Mouse (Mus musculus) cerebellum, adult 9-11 months (tissue): ENCODE data around the gene Gm28891.
"Not testable (repeated sequence)": the region's sequence is repeated elsewhere in the genome, so short reads cannot be mapped to it uniquely, and the experiment has no call there.

Source experiments
- DNase-seq: peaks from one replicate; pipeline ENCODE4 v3.0.0; 2022

Gene Gm28891

GRCm38 (mm10) chrY:60240902-60241301 lies at the start of gene Gm28891:
TSS of gene Gm28891 (plus strand) at chrY:60241202.
- DNase-seq: not testable (repeated sequence)
